Mouse (Mus musculus) monocyte, adult 5-6 weeks (primary cell): ENCODE results near the gene Pfpl. TPM values are rescaled to one million over a fixed set of nuclear protein-coding genes. Genes with fewer than 3 reads are reported as not detected.

Experiments used
- ATAC-seq: fragments of 153-309, 156-312 bp; replicated peaks from 2 replicates; pipeline ENCODE4 v1.8.0; 2017; ENCODE audit warnings: mild to moderate bottlenecking; ENCODE audit not compliant: low TSS enrichment, insufficient number of reproducible peaks, severe bottlenecking, poor library complexity, low FRiP score
- total RNA-seq: library from RNA; stranded (forward); fragments of 200-1000, 200-491, 200-594 nt; gene quantifications from 3 replicates; pipeline ENCODE4 v1.2.3, GENCODE M21; 2017

The Pfpl gene
- total RNA-seq, 1 experiment from 2014 or later: not detected

DNA sequence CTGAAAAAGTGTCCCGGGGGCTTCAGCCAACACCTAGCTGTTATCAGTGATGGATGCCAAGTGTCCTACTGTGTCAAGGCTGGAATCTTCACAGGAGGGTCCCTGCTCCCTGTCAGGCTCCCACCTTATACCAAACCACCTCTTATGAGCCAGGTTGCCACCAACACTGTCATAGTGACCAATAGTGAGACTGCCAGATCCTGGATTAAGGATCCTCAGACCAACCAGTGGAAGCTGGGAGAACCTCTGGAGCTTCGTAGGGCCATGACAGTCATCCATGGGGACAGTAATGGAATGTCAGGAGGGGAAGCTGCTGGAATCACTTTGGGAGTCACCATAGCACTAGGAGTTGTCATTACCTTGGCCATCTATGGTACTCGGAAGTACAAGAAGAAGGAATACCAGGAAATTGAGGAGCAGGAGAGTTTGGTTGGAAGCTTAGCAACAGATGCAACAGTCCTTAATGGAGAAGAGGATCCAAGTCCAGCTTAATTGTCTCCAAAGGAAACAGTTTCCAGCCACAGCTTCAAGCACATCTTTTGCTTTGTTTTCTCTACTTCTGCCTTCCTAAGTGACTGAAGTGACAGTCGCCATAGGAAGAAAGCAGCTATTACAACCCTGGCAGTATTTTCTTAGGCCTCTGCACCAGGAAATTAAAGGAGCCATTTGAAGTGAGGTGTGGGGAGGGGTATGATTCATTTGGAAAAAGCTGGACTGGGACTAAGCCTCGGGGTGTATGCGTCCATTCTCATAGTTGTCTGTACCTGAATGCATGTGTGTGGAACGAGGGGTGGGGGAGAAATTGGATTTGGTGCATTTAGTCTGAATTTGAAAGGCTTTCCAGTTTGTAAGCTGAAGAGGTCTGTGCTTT, 35.4 kb downstream of the Pfpl start:
- no peak for ATAC-seq

DNA sequence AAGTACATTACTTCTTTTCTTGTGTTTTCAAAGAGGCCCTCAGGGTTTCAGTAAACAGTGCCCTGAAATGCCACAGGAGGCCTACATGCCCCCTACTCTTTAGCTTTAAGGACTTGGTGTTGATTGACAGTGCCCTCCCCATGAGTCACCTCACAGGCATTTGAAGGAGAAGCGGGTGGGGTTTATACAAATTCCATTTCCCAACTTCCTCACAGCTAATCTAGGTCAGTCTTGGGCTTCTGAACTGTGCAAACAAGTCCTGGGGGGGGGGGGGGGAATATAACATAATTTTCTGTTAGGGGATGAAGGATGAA, 36.0 kb downstream of the Pfpl start:
- peak; percentile 24 for ATAC-seq

DNA sequence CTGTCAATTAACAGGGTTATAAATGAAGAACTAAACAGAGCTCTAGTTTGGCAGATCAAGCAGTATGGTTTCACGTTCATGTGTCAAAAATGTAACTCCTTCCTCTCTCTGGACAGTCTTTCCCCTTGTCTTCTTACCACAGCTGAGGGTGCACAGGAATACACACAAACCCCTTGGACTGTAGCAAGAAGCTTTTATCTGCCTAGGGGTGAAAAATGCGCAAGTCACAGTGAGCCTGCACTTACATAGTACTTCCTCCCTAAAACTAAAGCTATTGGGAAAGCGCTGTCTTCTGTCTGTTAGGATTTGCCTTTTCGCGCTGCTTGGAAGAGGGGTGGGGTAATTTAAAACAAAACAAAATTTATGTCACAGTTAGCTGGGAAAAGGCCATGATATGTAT, 36.4 kb downstream of the Pfpl start:
- peak; percentile 36 for ATAC-seq

DNA sequence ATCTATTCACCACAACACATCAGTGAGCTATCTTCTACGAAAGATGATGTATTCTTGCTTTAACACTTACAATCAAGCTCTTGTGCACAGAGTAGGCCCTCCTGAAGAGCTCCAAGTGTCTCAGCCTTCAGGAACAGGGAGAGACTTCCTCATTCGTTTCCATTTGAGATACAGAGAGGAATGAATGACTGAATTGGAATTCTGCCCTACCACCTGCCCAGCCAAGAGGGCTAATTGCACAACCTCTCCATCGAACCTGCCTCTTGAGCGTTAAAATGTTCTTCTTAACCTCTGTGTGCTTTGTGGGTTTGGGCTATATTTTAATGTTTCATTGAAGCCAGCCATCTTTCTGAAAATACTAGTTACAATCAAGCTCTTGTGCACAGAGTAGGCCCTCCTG, 37.0 kb downstream of the Pfpl start:
- no peak for ATAC-seq

DNA sequence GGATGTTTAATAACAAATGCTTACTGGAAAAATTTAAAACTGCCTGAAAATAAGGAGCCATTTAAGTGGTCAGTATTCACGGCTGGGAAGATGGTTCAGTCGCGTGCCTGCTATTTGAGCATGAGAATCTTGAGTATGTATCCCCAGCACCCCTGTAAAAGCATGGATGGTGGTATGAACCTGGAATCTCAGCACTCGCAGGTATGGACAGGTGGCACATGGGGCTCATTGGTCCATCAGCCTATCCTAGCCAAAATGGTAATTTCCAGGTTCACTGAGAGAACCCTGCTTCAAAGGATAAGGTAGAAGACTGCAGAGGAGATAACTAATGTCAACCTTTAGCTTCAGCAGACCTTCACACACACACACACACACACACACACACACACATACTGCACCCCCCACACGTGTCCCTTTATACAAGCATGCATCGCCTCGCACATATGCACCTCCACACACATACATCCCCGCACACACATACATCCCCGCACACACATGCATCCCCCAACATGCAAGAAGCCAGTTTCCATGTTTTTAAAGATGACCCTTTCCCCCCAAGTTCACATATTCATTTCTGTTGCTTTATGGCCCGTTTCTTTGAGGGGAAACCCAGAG, 37.9 kb downstream of the Pfpl start:
- no peak for ATAC-seq

DNA sequence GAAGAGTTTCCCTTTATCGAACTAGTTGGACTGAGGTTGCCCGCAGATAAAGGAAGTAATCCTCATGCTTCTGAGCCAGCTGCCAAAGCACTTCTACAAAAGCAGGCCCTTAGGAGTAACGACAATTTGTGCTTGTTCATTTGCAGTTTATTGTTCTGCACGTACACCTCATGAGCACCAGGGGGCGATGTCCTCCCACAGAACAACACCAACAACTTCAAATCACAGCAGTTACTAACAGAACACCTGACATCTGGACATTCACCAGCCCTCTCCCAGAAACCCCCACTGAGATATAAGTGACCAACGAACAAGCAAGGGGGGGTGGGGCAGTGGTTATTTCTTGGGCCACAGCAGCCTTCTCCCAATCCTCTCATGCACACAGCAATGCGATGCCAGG, 38.5 kb downstream of the Pfpl start:
- ATAC-seq: peak; percentile 60

DNA sequence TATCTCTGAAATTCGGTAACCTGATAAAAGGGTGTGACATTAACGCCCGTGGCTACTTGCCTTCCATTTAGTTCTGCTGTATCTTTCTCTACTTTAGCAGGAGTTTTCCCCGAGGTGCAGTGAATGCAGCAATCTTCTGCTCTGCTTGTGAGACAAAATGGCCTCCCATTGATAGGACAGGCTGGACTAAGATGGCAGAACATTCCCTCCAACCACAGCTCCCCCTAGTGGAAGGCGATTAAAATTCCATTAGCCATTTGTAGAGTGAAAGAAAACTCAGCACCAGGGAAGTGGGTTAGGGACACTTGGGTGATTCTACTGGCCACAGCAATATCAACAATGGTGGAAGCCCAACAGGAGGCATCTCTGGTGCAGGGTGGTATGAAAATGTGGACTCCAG, 39.7 kb downstream of the Pfpl start:
- no peak for ATAC-seq

DNA sequence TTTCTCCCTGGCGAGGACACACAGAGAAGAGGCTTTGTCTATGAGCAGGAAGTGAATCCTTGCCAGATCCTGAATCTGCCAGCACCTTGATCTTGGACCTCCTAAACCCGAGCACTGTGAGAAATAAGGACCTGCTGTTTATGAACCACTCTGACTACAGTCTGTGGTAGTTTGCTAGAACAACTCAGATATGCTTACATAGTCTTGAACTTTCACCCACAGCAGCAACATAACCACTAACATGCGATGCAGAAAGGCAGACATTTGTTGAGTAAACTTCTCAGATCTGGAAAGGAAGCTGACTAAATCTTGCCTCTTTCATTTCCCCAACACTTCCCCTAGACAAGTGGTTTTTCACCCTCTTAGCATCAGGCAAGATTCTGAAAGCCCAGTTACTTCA, 44.2 kb downstream of the Pfpl start:
- peak; percentile 48 for ATAC-seq

DNA sequence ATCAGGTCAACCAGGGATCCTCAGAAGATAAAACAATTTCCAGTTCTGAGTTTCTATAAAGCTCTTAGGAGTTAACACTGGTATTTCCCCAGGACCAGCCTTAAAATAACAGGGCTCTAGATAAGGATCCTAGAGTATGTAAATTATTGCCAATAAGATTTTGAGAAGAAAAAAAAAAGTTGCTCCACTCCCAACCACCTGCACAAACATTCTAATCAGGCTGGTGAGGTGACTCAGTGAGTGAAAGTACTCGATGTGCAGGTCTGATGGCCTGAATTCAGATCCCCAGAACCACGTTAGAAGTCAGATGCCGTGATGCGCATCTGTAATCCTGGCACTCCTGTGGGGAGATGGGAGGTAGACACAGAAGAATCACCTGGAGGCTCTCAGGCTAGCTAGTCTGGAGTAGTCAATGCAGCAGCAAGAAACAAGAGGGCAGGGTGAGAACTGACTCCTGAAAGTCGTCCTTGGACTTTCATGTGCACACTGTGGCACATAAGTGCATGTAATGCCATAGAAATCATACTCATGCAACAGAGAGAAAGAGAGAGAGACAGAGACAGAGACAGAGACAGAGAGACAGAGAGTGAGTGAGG, 44.8 kb downstream of the Pfpl start:
- no peak for ATAC-seq

DNA sequence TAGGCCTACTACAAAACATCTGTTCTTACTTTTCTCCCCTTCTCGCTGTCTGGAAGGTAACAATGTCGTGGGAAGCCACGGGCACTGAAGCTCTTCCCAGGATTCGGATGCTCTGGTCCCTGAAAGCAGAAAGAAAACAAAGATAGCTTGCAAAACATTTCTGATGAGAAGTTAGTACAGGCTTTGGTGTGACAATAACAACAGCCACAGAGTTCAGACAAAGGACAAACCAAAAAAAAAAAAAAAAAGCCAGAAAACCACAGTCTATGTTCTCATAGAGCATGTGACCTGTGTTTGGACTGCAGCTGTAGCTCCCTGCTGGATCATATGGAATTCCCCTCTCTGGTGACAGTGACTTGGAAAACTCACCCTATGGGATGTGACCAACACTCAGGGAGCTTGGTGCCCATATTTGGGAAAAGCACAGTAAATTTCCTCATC, 45.5 kb downstream of the Pfpl start:
- no peak for ATAC-seq

DNA sequence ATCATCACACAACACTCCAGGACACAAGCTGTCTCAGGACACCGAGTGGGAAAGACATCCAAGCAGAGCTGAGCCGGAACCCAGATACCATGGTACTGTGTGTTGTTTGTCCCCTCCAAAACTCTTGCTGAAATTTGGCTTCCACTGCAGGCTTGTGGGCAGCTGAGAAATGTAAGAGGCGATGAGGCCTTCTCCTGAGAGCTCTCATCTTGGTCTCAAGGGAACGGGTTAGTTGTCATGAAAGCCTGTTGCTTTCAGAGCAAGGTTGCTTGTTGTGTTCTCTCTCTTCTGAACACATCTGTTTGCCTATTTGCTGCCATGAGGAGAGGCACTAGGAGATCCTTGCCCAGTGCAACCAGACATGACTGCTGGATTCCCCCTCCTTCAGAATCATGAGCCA, 46.2 kb downstream of the Pfpl start:
- ATAC-seq: no peak

DNA sequence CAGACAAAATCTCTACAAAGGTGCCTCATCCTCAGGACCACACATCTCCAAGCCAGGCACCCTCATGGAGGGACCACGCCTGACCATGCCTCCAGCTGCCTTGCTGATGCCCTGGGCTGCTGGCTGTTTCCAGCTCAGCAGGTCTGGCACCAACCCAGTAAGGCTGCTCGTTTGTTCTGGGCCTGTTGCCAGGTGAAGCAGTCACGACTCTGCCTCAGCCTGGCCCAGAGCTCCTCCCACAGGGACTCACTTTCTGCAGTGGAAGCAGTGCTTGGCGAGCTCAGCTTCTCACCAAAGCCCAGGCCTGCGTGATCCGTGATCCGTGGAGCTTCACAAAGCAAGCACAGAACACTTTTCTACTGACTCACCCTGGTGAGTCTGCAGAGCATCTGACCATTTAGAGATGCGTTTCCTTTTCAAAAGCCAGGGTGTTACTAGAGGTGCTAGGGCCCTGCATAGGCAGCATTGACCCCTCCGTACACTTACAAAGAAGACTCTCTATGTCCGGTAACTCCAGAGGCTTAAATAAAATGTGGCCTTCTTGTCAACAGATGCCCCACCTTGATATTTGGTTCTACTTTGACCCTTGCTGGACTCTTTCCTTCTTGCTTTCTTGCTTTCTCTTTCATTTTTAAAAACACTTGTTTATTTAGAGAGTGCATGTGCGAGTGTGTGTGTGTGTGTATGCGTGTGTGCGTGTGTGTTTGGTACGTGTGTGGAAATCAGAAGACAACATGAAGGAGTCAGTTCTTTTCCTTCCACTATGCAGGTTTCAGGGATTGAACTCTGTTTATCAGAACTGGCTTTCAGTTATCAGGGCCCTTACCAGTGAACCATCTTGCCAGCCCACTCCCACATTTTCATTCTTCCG, 47.9 kb downstream of the Pfpl start:
- ATAC-seq: peak; percentile 46; the same call in 1 of the 2 replicates

DNA sequence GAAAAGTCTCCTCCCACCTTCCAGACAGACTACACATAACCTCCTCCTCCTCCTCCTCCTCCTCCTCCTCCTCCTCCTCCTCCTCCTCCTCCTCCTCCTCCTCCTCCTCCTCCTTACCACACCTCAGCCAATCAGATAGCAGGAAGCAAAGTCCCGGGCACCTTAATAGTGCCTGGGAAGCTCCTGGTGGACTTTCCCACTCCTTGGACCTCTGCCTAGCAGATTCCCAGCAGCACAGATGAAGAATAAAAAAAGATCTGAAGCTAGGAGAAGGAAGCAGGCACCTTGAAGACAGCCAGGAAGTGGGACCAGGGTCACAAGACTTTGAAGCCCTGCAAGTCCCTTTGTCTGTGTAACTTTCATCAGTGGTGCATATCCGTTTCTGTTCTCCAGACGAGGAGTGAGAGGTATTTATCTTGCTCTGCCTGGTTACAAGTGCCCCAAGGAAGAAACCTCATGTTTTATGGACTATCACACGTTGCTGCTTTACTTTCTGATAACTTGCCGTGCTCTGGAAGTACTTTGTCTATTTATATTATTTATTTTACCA, 49.1 kb downstream of the Pfpl start:
- no peak for ATAC-seq

DNA sequence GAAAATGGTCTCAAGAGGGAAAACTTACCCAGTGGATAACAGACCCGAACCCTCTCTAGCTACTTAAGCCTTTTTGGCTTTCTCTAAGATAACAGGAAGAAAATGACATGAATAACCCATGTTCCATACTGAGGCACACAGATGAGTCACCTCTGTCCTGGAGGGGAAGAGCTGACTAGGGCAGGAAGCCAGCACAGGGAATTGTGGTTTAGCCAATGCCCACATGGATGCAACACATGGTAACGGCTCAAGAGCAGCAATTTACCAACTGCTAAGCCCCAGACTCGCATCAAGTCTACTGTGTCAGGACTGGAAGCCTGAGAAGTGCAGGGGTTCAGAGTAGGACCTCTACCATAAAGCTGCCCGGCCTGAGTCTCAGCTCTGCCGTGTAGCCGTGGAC, 50.7 kb downstream of the Pfpl start:
- no peak for ATAC-seq

Other genes with a start within 250 kb of the Pfpl start
- gene Olfr1431, start 227.3 kb upstream of the Pfpl start, total RNA-seq: not detected in 3 replicates
- not detected in 3 replicates for gene Olfr1432, start 195.3 kb upstream of the Pfpl start, total RNA-seq
- gene Olfr262, start 186.2 kb upstream of the Pfpl start, total RNA-seq: not detected in 3 replicates
- gene Olfr235, start 166.9 kb upstream of the Pfpl start, total RNA-seq: not detected in 3 replicates
- not detected in 3 replicates for gene Olfr1434, start 148.1 kb upstream of the Pfpl start, total RNA-seq
- not detected in 3 replicates for gene Olfr1436, start 128.8 kb upstream of the Pfpl start, total RNA-seq
- gene Olfr1437, start 102.8 kb upstream of the Pfpl start, total RNA-seq: not detected in 3 replicates
- not detected in 3 replicates for gene Olfr1438-ps1, start 92.0 kb upstream of the Pfpl start, total RNA-seq
- gene Olfr1440, start 40.6 kb upstream of the Pfpl start, total RNA-seq: not detected in 3 replicates
- gene Olfr1441, start 10.5 kb upstream of the Pfpl start, total RNA-seq: not detected in 3 replicates
- gene Mpeg1, start 32.9 kb downstream of the Pfpl start, total RNA-seq: 282 to 374 TPM (median 353 TPM) in 3 replicates
- 2.6 to 4.2 TPM (median 2.7 TPM) in 3 replicates for gene Dtx4, start 73.5 kb downstream of the Pfpl start, total RNA-seq
- 148 to 161 TPM (median 159 TPM) in 3 replicates for gene Fam111a, start 117.8 kb downstream of the Pfpl start, total RNA-seq
- not detected in 3 replicates for gene Gm4952, start 172.1 kb downstream of the Pfpl start, total RNA-seq
- gene Glyat, start 205.4 kb downstream of the Pfpl start, total RNA-seq: not detected in 3 replicates
- gene Olfr1442, start 242.5 kb downstream of the Pfpl start, total RNA-seq: not detected in 3 replicates